Mouse (Mus musculus) neural tube, embryonic 14.5 days (tissue): ENCODE results near the gene 4930415O20Rik. TPM values are rescaled to one million over a fixed set of nuclear protein-coding genes. Genes with fewer than 3 reads are reported as not detected.

Experiments used
- ATAC-seq: fragments of 200-750 bp; cut with Nextera tagmentation; 2 replicates; pipeline ENCODE4 v1.8.0; 2017; ENCODE audit warnings: low read depth, mild to moderate bottlenecking, moderate TSS enrichment, moderate library complexity
- H3K27ac ChIP-seq: fragments of 300-500 bp; sonication (generic); 2 replicates; pipeline ENCODE4 v1.5.1; 2014; ENCODE audit warnings: low read depth, mild to moderate bottlenecking, control low read depth, low read length, moderate library complexity, mixed read lengths
- H3K27me3 ChIP-seq: fragments of 300-500 bp; sonication (generic); 2 replicates; pipeline ENCODE4 v1.6.1; 2014; ENCODE audit warnings: low read length; ENCODE audit not compliant: control insufficient read depth, insufficient read depth
- H3K36me3 ChIP-seq: fragments of 300-500 bp; sonication (generic); 2 replicates; pipeline ENCODE4 v1.6.1; 2014; ENCODE audit warnings: low read length, mixed read lengths; ENCODE audit not compliant: control insufficient read depth, insufficient read depth
- H3K4me1 ChIP-seq: fragments of 300-500 bp; sonication (generic); 2 replicates; pipeline ENCODE4 v1.6.1; 2014; ENCODE audit warnings: low read length; ENCODE audit not compliant: control insufficient read depth, insufficient read depth
- H3K4me2 ChIP-seq: fragments of 300-500 bp; sonication (generic); 2 replicates; pipeline ENCODE4 v1.6.1; 2014; ENCODE audit warnings: mild to moderate bottlenecking, low read depth, low read length, control low read depth
- H3K4me3 ChIP-seq: fragments of 300-500 bp; sonication (generic); 2 replicates; pipeline ENCODE4 v1.5.1; 2014; ENCODE audit warnings: low read depth, low read length, control low read depth, mixed read lengths
- H3K9ac ChIP-seq: fragments of 300-500 bp; sonication (generic); replicated peaks from 2 replicates; pipeline ENCODE4 v1.6.1; 2014; ENCODE audit warnings: low read depth, mild to moderate bottlenecking, control low read depth, low read length, mixed read lengths
- H3K9me3 ChIP-seq: fragments of 300-500 bp; sonication (generic); 2 replicates; pipeline ENCODE4 v1.6.1; 2016; ENCODE audit warnings: low read length; ENCODE audit not compliant: control insufficient read depth
- WGBS: fragments of 180-500 bp; shearing (Covaris S2); extraction: QIAGEN DNeasy Blood & Tissue Kit; methylation state at CpG from one replicate; pipeline ENCODE4 v1.1.7; 2014; 5-methylcytosine and 5-hydroxymethylcytosine counted together
- polyA plus RNA-seq: library from polyadenylated mRNA; unstranded; fragments of >200 nt; fragmentation: Nextera tagmentation; extraction: Ambion mirVana; gene quantifications from 2 replicates; pipeline ENCODE4 v1.2.1, GENCODE M21; 2014

4930415O20Rik gene
- polyA plus RNA-seq, 1 experiment from 2014 or later: 0.40 TPM

- Histone ChIP-seq H3K4me2 (no peak overlapping the region), H3K9ac (no peak overlapping the region), H3K4me1 (0 out of 2 replicates have a peak, but pooled peaks cover 5% of the 10 kb centered on the region), H3K27ac (no peak overlapping the region), H3K27me3 (no peaks in the 10 kb centered on the region), H3K36me3 (no peaks in the 10 kb centered on the region), H3K4me3 (no peak overlapping the region), H3K9me3 (no peaks in the 10 kb centered on the region)
- 70% methylated on average over 6 of the region's 6 CpGs for WGBS
- ATAC-seq: no peak
These were observed 44.9 kb downstream of the 4930415O20Rik start for GRCm38 (mm10) chr15:98615751-98616150.

GRCm38 (mm10) chr15:98616362-98617175 is 45.8 kb downstream of the 4930415O20Rik start:
- no peak overlapping the region for H3K9ac ChIP-seq
- no peaks in the 10 kb centered on the region for H3K36me3 ChIP-seq
- no peaks in the 10 kb centered on the region for H3K9me3 ChIP-seq
- H3K27me3 ChIP-seq: no peaks in the 10 kb centered on the region
- H3K4me1 ChIP-seq: 0 out of 2 replicates have a peak, but pooled peaks cover 5% of the 10 kb centered on the region
- no peak overlapping the region for H3K4me3 ChIP-seq
- ATAC-seq: no peak
- 31% methylated on average over 20 of the region's 20 CpGs for WGBS
- no peak overlapping the region for H3K4me2 ChIP-seq
- no peak overlapping the region for H3K27ac ChIP-seq

DNA sequence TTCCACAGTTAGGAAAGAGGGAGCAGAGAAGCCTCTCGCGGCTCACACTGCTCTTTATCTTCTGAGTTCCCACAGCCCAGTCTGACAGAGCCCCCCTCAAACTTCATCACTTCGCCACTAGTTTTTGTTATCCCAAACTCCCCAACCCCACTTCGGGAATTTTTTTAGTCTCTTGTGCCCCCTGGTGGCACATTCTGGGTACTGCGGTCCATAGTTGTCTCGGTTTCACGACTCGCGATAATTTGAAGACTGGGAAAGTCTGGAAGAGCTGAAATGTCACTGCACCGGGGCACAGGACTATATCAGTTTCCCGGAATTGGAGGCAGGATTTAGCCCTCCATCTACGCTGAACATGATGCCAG is 46.4 kb downstream of the 4930415O20Rik start:
- no peaks in the 10 kb centered on the region for H3K9me3 ChIP-seq
- no peaks in the 10 kb centered on the region for H3K36me3 ChIP-seq
- ATAC-seq: no peak
- 0 out of 2 replicates have a peak, but pooled peaks cover 5% of the 10 kb centered on the region for H3K4me1 ChIP-seq
- WGBS: 2% methylated on average over 12 of the region's 12 CpGs
- no peak overlapping the region for H3K27ac ChIP-seq
- H3K9ac ChIP-seq: no peak overlapping the region
- no peaks in the 10 kb centered on the region for H3K27me3 ChIP-seq
- H3K4me2 ChIP-seq: no peak overlapping the region
- no peak overlapping the region for H3K4me3 ChIP-seq

- 5% methylated on average over 7 of the region's 7 CpGs for WGBS
- no peak overlapping the region for H3K9ac ChIP-seq
These were observed 51.4 kb downstream of the 4930415O20Rik start for GRCm38 (mm10) chr15:98622199-98622598.

GRCm38 (mm10) chr15:98622721-98623120 is 51.9 kb downstream of the 4930415O20Rik start:
- Histone ChIP-seq H3K4me2 (no peak overlapping the region), H3K27ac (no peak overlapping the region), H3K4me3 (no peak overlapping the region), H3K9me3 (no peaks in the 10 kb centered on the region), H3K4me1 (no peaks in the 10 kb centered on the region), H3K36me3 (no peaks in the 10 kb centered on the region), H3K27me3 (no peaks in the 10 kb centered on the region), H3K9ac (no peak overlapping the region)
- no peak for ATAC-seq
- WGBS: 24% methylated on average over 6 of the region's 6 CpGs

More at GRCm38 (mm10) chr15:98622199-98622598, 51.4 kb downstream of the 4930415O20Rik start:
- ATAC-seq: no peak
- Histone ChIP-seq H3K9me3 (no peaks in the 10 kb centered on the region), H3K36me3 (no peaks in the 10 kb centered on the region), H3K4me3 (no peak overlapping the region), H3K27me3 (no peaks in the 10 kb centered on the region), H3K4me1 (no peaks in the 10 kb centered on the region), H3K4me2 (no peak overlapping the region), H3K27ac (no peak overlapping the region)

- H3K27me3 ChIP-seq: no peaks in the 10 kb centered on the region
- no peak overlapping the region for H3K4me2 ChIP-seq
- no peak overlapping the region for H3K4me3 ChIP-seq
- no peaks in the 10 kb centered on the region for H3K9me3 ChIP-seq
- no peak overlapping the region for H3K27ac ChIP-seq
- no peak for ATAC-seq
- H3K9ac ChIP-seq: no peak overlapping the region
- H3K36me3 ChIP-seq: no peaks in the 10 kb centered on the region
- WGBS: 56% methylated on average over 5 of the region's 5 CpGs
- peaks cover 4% of the 10 kb centered on the region; the same call in 1 of the 2 replicates for H3K4me1 ChIP-seq
These were observed 52.6 kb downstream of the 4930415O20Rik start for GRCm38 (mm10) chr15:98623361-98623821.

DNA sequence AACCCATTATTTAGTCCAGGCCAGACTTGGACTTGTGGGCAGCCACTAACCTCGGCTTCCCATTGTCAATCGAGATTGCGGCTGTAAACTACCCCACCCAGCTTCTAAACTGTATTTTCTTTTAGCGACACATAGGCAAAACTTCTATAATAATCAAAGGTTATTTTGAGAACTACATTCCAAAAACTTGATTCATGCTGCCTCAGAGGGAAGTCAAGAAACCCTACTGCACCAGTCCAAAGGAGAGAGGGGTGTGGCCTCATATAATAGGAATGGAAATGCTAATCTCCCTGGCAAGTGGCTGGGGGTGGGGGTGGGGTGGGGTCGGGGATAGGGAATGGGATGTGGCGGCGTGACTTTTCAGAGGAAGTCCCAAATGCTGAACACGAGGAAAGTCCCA is 55.3 kb downstream of the 4930415O20Rik start:
- Histone ChIP-seq H3K27me3 (no peaks in the 10 kb centered on the region), H3K9me3 (no peaks in the 10 kb centered on the region), H3K27ac (no peak overlapping the region), H3K4me1 (peaks cover 10% of the 10 kb centered on the region; the same call in 1 of the 2 replicates), H3K4me2 (no peak overlapping the region), H3K9ac (no peak overlapping the region), H3K36me3 (no peaks in the 10 kb centered on the region), H3K4me3 (no peak overlapping the region)
- WGBS: 12% methylated on average over 8 of the region's 8 CpGs
- ATAC-seq: no peak

GRCm38 (mm10) chr15:98626487-98627212 is 55.8 kb downstream of the 4930415O20Rik start:
- ATAC-seq: no peak
- Histone ChIP-seq H3K27me3 (no peaks in the 10 kb centered on the region), H3K4me1 (peaks cover 10% of the 10 kb centered on the region; the same call in 1 of the 2 replicates), H3K4me3 (no peak overlapping the region), H3K9ac (no peak overlapping the region), H3K9me3 (no peaks in the 10 kb centered on the region), H3K4me2 (no peak overlapping the region), H3K27ac (no peak overlapping the region), H3K36me3 (no peaks in the 10 kb centered on the region)
- WGBS: 80% methylated on average over 7 of the region's 7 CpGs
